Mouse (Mus musculus): Measurements from ENCODE around the gene Yif1b. TPM values are rescaled to one million over a fixed set of nuclear protein-coding genes. Genes with fewer than 3 reads are reported as not detected.
"Not testable (repeated sequence)": the region's sequence is repeated elsewhere in the genome, so short reads cannot be mapped to it uniquely, and the experiment has no call there.

Yif1b gene
- polyA plus RNA-seq, 1 experiment from 2014 or later = 51.2 TPM

GRCm38 (mm10) chr7:29224756-29225394 is 13.3 kb upstream of the Yif1b start:
- no peaks in the 10 kb centered on the region for H3K36me3 ChIP-seq
- H3K4me2 ChIP-seq = no peak overlapping the region
- no peak overlapping the region for H3K27ac ChIP-seq
- H3K4me3 ChIP-seq (replicated peaks) = no peak overlapping the region
- H3K9me3 ChIP-seq (replicated peaks) = 0 out of 2 replicates have a peak, but pooled peaks cover under 1% of the 10 kb centered on the region
- no peak for DNase-seq
- WGBS (ENCODE audit: insufficient replicate concordance) = 45% methylated on average over 16 of the region's 16 CpGs
- H3K27me3 ChIP-seq = peaks cover 8% of the 10 kb centered on the region
- no peak overlapping the region for H3K9ac ChIP-seq
- no peak for ATAC-seq (ENCODE audit: low read depth)
- 0 out of 2 replicates have a peak, but pooled peaks cover 6% of the 10 kb centered on the region for H3K4me1 ChIP-seq (replicated peaks)

GRCm38 (mm10) chr7:29225520-29225919 is 12.6 kb upstream of the Yif1b start:
- Histone ChIP-seq H3K4me3 (replicated peaks) (no peak overlapping the region), H3K9ac (no peak overlapping the region), H3K9me3 (replicated peaks) (no peaks in the 10 kb centered on the region), H3K4me1 (replicated peaks) (0 out of 2 replicates have a peak, but pooled peaks cover 6% of the 10 kb centered on the region), H3K4me2 (no peak overlapping the region), H3K27ac (no peak overlapping the region), H3K36me3 (no peaks in the 10 kb centered on the region), H3K27me3 (peaks cover 14% of the 10 kb centered on the region)
- no peak for ATAC-seq (ENCODE audit: low read depth)
- DNase-seq = no peak
- 75% methylated on average over 13 of the region's 13 CpGs for WGBS (ENCODE audit: insufficient replicate concordance)

GRCm38 (mm10) chr7:29228202-29228601 is 9.9 kb upstream of the Yif1b start:
- no peaks in the 10 kb centered on the region for H3K9me3 ChIP-seq (replicated peaks)
- H3K27me3 ChIP-seq = peaks cover 41% of the 10 kb centered on the region
- WGBS (ENCODE audit: insufficient replicate concordance) = 25% methylated on average over 4 of the region's 4 CpGs
- no peak overlapping the region for H3K4me3 ChIP-seq (replicated peaks)
- H3K27ac ChIP-seq = no peak overlapping the region
- no peak for ATAC-seq (ENCODE audit: low read depth)
- no peak overlapping the region for H3K9ac ChIP-seq
- no peaks in the 10 kb centered on the region for H3K36me3 ChIP-seq
- peaks cover 14% of the 10 kb centered on the region for H3K4me1 ChIP-seq (replicated peaks)
- no peak overlapping the region for H3K4me2 ChIP-seq
- no peak for DNase-seq

- Histone ChIP-seq H3K9me3 (replicated peaks) (no peaks in the 10 kb centered on the region), H3K36me3 (no peaks in the 10 kb centered on the region), H3K27me3 (peaks cover 41% of the 10 kb centered on the region), H3K9ac (no peak overlapping the region), H3K27ac (no peak overlapping the region), H3K4me1 (replicated peaks) (peaks cover 14% of the 10 kb centered on the region), H3K4me2 (no peak overlapping the region), H3K4me3 (replicated peaks) (no peak overlapping the region)
- WGBS (ENCODE audit: insufficient replicate concordance) = 17% methylated on average over 3 of the region's 3 CpGs
- DNase-seq = no peak
- ATAC-seq (ENCODE audit: low read depth) = no peak
These were observed 7.6 kb upstream of the Yif1b start for GRCm38 (mm10) chr7:29230560-29230959.

GRCm38 (mm10) chr7:29231517-29231916 is 6.6 kb upstream of the Yif1b start:
- no peak overlapping the region for H3K27ac ChIP-seq
- peak overlapping the region; percentile 71 for H3K4me2 ChIP-seq
- H3K27me3 ChIP-seq = peaks cover 41% of the 10 kb centered on the region
- no peak overlapping the region for H3K9ac ChIP-seq
- peaks cover 14% of the 10 kb centered on the region for H3K4me1 ChIP-seq (replicated peaks)
- WGBS (ENCODE audit: insufficient replicate concordance) = 40% methylated on average over 3 of the region's 3 CpGs
- H3K9me3 ChIP-seq (replicated peaks) = no peaks in the 10 kb centered on the region
- ATAC-seq (ENCODE audit: low read depth) = no peak
- no peaks in the 10 kb centered on the region for H3K36me3 ChIP-seq
- DNase-seq = no peak
- H3K4me3 ChIP-seq (replicated peaks) = peak overlapping the region; percentile 60

GRCm38 (mm10) chr7:29232247-29233013 is 5.7 kb upstream of the Yif1b start, which contains the start of gene Kcnk6:
Kcnk6 (minus strand) TSS chr7:29232515.
- Histone ChIP-seq H3K4me2 (peak within 1 kb of the TSS; percentile 71), H3K36me3 (no peaks in the 10 kb centered on the region), H3K27ac (peak within 1 kb of the TSS; percentile 54), H3K9ac (peak within 1 kb of the TSS; percentile 68), H3K4me1 (replicated peaks) (peaks cover 14% of the 10 kb centered on the region), H3K9me3 (replicated peaks) (no peaks in the 10 kb centered on the region), H3K27me3 (peaks cover 41% of the 10 kb centered on the region), H3K4me3 (replicated peaks) (peak within 1 kb of the TSS; percentile 60)
- no peak for DNase-seq
- under 1% methylated on average over 62 of the region's 62 CpGs for WGBS (ENCODE audit: insufficient replicate concordance)
- ATAC-seq (ENCODE audit: low read depth) = no peak

- Histone ChIP-seq H3K36me3 (no peaks in the 10 kb centered on the region), H3K4me3 (replicated peaks) (no peak overlapping the region), H3K9me3 (replicated peaks) (no peaks in the 10 kb centered on the region), H3K4me2 (no peak overlapping the region), H3K27ac (0 out of 2 replicates have a peak overlapping the region, but pooled peaks have one; percentile 2), H3K9ac (no peak overlapping the region), H3K27me3 (peaks cover 41% of the 10 kb centered on the region), H3K4me1 (replicated peaks) (peaks cover 19% of the 10 kb centered on the region)
- DNase-seq (no peak), ATAC-seq (ENCODE audit: low read depth) (no peak)
- 29% methylated on average over 6 of the region's 6 CpGs for WGBS (ENCODE audit: insufficient replicate concordance)
These were observed 4.4 kb upstream of the Yif1b start for GRCm38 (mm10) chr7:29233745-29234144.

GRCm38 (mm10) chr7:29234661-29235060 is 3.5 kb upstream of the Yif1b start:
- H3K27ac ChIP-seq = no peak overlapping the region

GRCm38 (mm10) chr7:29236593-29236992 is 1.5 kb upstream of the Yif1b start:
- no peaks in the 10 kb centered on the region for H3K9me3 ChIP-seq (replicated peaks)
- peaks cover 32% of the 10 kb centered on the region for H3K4me1 ChIP-seq (replicated peaks)
- no peak overlapping the region for H3K27ac ChIP-seq
- no peak overlapping the region for H3K9ac ChIP-seq
- H3K4me3 ChIP-seq (replicated peaks) = no peak overlapping the region
- no peak overlapping the region for H3K4me2 ChIP-seq
- ATAC-seq (ENCODE audit: low read depth) = no peak
- peaks cover 16% of the 10 kb centered on the region for H3K27me3 ChIP-seq
- no peaks in the 10 kb centered on the region for H3K36me3 ChIP-seq
- DNase-seq = no peak
- WGBS (ENCODE audit: insufficient replicate concordance) = 55% methylated on average over 4 of the region's 4 CpGs

More at GRCm38 (mm10) chr7:29234661-29235060, 3.5 kb upstream of the Yif1b start:
- ATAC-seq (ENCODE audit: low read depth) (no peak), DNase-seq (no peak)
- Histone ChIP-seq H3K27me3 (peaks cover 33% of the 10 kb centered on the region), H3K36me3 (no peaks in the 10 kb centered on the region), H3K9me3 (replicated peaks) (no peaks in the 10 kb centered on the region), H3K9ac (no peak overlapping the region), H3K4me2 (no peak overlapping the region), H3K4me1 (replicated peaks) (peaks cover 25% of the 10 kb centered on the region), H3K4me3 (replicated peaks) (no peak overlapping the region)
- 70% methylated on average over 5 of the region's 5 CpGs for WGBS (ENCODE audit: insufficient replicate concordance)

GRCm38 (mm10) chr7:29237596-29237995 is 533 bp upstream of the Yif1b start:
- peak overlapping the region; percentile 65 for H3K9ac ChIP-seq
- H3K4me2 ChIP-seq = peak overlapping the region; percentile 93
- peak overlapping the region; percentile 85 for H3K27ac ChIP-seq
- peak overlapping the region; percentile 50 for H3K4me3 ChIP-seq (replicated peaks)
- H3K36me3 ChIP-seq; H3K9me3 ChIP-seq (replicated peaks); ATAC-seq (ENCODE audit: low read depth); DNase-seq; H3K27me3 ChIP-seq: not testable (repeated sequence)
- WGBS (ENCODE audit: insufficient replicate concordance) = 28% methylated on average over 6 of the region's 6 CpGs
- peaks cover 27% of the 10 kb centered on the region for H3K4me1 ChIP-seq (replicated peaks)

- Histone ChIP-seq H3K4me2 (no peak overlapping the region), H3K9me3 (replicated peaks) (no peaks in the 10 kb centered on the region), H3K9ac (no peak overlapping the region), H3K4me3 (replicated peaks) (no peak overlapping the region), H3K27ac (no peak overlapping the region), H3K4me1 (replicated peaks) (peaks cover 32% of the 10 kb centered on the region), H3K27me3 (no peaks in the 10 kb centered on the region), H3K36me3 (peaks cover 10% of the 10 kb centered on the region)
- DNase-seq = no peak
- 63% methylated on average over 7 of the region's 7 CpGs for WGBS (ENCODE audit: insufficient replicate concordance)
- no peak for ATAC-seq (ENCODE audit: low read depth)
These were observed 6.7 kb downstream of the Yif1b start for GRCm38 (mm10) chr7:29244732-29245416.
